Comparison of ENCODE assay signal across 19 mouse cellular contexts in genomic region chr2:117780816-117781215, GRCm38 (mm10).
DNase-seq lines count a peak whose midpoint lies in the region; ATAC-seq and TF ChIP-seq lines count a peak whose summit lies in the region.
"Had no signal": no experiment of that assay in that cellular context is flagged by ENCODE, and none has a peak within 500 bp of the region (broad histone marks: within the 10 kb centered on the region; RNA-seq: fewer than 3 reads in every experiment).

No protein-coding gene starts in this region.

- WGBS in lung, adult 2 months, result 65% methylated on average over 7 of the region's 7 CpGs

- no peak for TF ChIP-seq POLR2A in lung, adult 2 months (IDR thresholded peaks at IDR 0.05; ENCODE audit: borderline replicate concordance, extremely low read depth, low read depth, low read length)

- ATAC-seq in CD4-positive, CD25-positive, alpha-beta regulatory T cell, adult 4 months, result no peak
- ATAC-seq: forebrain, postnatal 0 days; midbrain, embryonic 15.5 days had no signal

- intact Hi-C loops in left cerebral cortex, adult 2 months (cut with DNase I), result no loop called here

- no peak overlapping the region for H3K27ac ChIP-seq in left cerebral cortex, adult 2 months
- H3K27ac ChIP-seq: embryonic facial prominence, embryonic 15.5 days; forebrain, embryonic 10.5 days; hindbrain, embryonic 14.5 days; kidney, embryonic 15.5 days; liver, embryonic 14.5 days; midbrain, embryonic 15.5 days; neural tube, embryonic 15.5 days had no signal

- H3K4me3 ChIP-seq in lung, adult 2 months (replicated peaks; ENCODE audit: extremely low read depth, low read depth, low read length), result no peak overlapping the region
- no peak overlapping the region for H3K4me3 ChIP-seq in left cerebral cortex, adult 2 months
- H3K4me3 ChIP-seq: embryonic facial prominence, embryonic 15.5 days; forebrain, embryonic 10.5 days; kidney, embryonic 15.5 days; midbrain, embryonic 15.5 days; neural tube, embryonic 15.5 days had no signal

- TF ChIP-seq CTCF in lung, adult 2 months (IDR thresholded peaks at IDR 0.05; ENCODE audit: insufficient read depth, low read length), result no peak
- no peak for TF ChIP-seq CTCF in left cerebral cortex, adult 2 months (IDR thresholded peaks at IDR 0.05)

- H3K4me1 ChIP-seq in lung, adult 2 months (ENCODE audit: control insufficient read depth, insufficient read depth, low read length), result no peaks in the 10 kb centered on the region
- H3K4me1 ChIP-seq: embryonic facial prominence, embryonic 15.5 days; forebrain, embryonic 10.5 days; kidney, embryonic 15.5 days; midbrain, embryonic 15.5 days; neural tube, embryonic 15.5 days had no signal

- peak; percentile 24 for DNase-seq in gastrocnemius, postnatal 10 days
- no peak for DNase-seq in gastrocnemius, postnatal 25 days
- DNase-seq in NIH3T3 (ENCODE audit: low read depth), result peak; percentile 12
- peak; percentile 14 for DNase-seq in lung, adult 2 months
- DNase-seq in lung, postnatal 36 days, result peak; percentile 32
- no peak for DNase-seq in urinary bladder, postnatal 10 days (ENCODE audit: low spot score)
- no peak for DNase-seq in left cerebral cortex, adult 2 months (ENCODE audit: extremely low spot score in 1 of 2, low spot score in 2 of 2)
- DNase-seq: forebrain, postnatal 0 days; right cerebral cortex, postnatal 14 days; spleen, adult 18-20 months; thymus, postnatal 36 days had no signal

Comparison
In these comparisons a context has a peak if more than half of its experiments do, and no peak if none do; other contexts are left out.
1. DNase-seq: peak in gastrocnemius, postnatal 10 days (single experiment), NIH3T3 (single experiment), lung, adult 2 months (single experiment) and lung, postnatal 36 days (single experiment); none in gastrocnemius, postnatal 25 days (single experiment), urinary bladder, postnatal 10 days (single experiment) and left cerebral cortex, adult 2 months (0 of 2).